Mouse (Mus musculus) lung, embryonic 16.5 days (tissue): Measurements from ENCODE around the gene Fcrl6. TPM values are rescaled to one million over a fixed set of nuclear protein-coding genes. Genes with fewer than 3 reads are reported as not detected.

Experiments used
- ATAC-seq: fragments of 200-750 bp; cut with Nextera tagmentation; 2 replicates; pipeline ENCODE4 v1.8.0; 2017; ENCODE audit warnings: low read depth, mild to moderate bottlenecking, moderate library complexity
- H3K27ac ChIP-seq: fragments of 300-500 bp; sonication (generic); 2 replicates; pipeline ENCODE4 v1.5.1; 2014; ENCODE audit warnings: mild to moderate bottlenecking, control low read depth, low read length
- H3K27me3 ChIP-seq: fragments of 300-500 bp; sonication (generic); 2 replicates; pipeline ENCODE4 v1.6.1; 2014; ENCODE audit warnings: low read depth, low read length, mixed read lengths; ENCODE audit not compliant: control insufficient read depth, insufficient read depth
- H3K36me3 ChIP-seq: fragments of 300-500 bp; sonication (generic); 2 replicates; pipeline ENCODE4 v1.6.1; 2014; ENCODE audit warnings: low read length; ENCODE audit not compliant: control insufficient read depth, insufficient read depth
- H3K4me1 ChIP-seq: fragments of 300-500 bp; sonication (generic); replicated peaks from 2 replicates; pipeline ENCODE4 v1.6.1; 2014; ENCODE audit warnings: low read length, mixed read lengths; ENCODE audit not compliant: control insufficient read depth, insufficient read depth
- H3K4me2 ChIP-seq: fragments of 300-500 bp; sonication (generic); 2 replicates; pipeline ENCODE4 v1.6.1; 2014; ENCODE audit warnings: low read depth, low read length, control low read depth
- H3K4me3 ChIP-seq: fragments of 300-500 bp; sonication (generic); 2 replicates; pipeline ENCODE4 v1.5.1; 2014; ENCODE audit warnings: mild to moderate bottlenecking, low read length, control low read depth
- H3K9ac ChIP-seq: fragments of 300-500 bp; sonication (generic); 2 replicates; pipeline ENCODE4 v1.6.1; 2014; ENCODE audit warnings: low read length, control low read depth
- H3K9me3 ChIP-seq: fragments of 300-500 bp; sonication (generic); 2 replicates; pipeline ENCODE4 v1.6.1; 2016; ENCODE audit warnings: low read length; ENCODE audit not compliant: control insufficient read depth
- WGBS: fragments of 180-500 bp; shearing (Covaris S2); extraction: QIAGEN DNeasy Blood & Tissue Kit; methylation state at CpG from one replicate; pipeline ENCODE4 v1.1.7; 2014; 5-methylcytosine and 5-hydroxymethylcytosine counted together
- polyA plus RNA-seq: library from polyadenylated mRNA; unstranded; fragments of >200 nt; fragmentation: Nextera tagmentation; extraction: Ambion mirVana; gene quantifications from 2 replicates; pipeline ENCODE4 v1.2.1, GENCODE M21; 2015

The Fcrl6 gene
- polyA plus RNA-seq: not detected in 2 replicates

GRCm38 (mm10) chr1:172602326-172602725, at the start of gene Fcrl6:
Gene Fcrl6, minus strand, starts transcription at chr1:172602551.
- no peaks in the 10 kb centered on the region for H3K36me3 ChIP-seq
- no peak within 1 kb of the TSS for H3K9ac ChIP-seq
- WGBS: 35% methylated on average over 1 of the region's 1 CpGs
- no peak within 1 kb of the TSS for H3K4me2 ChIP-seq
- H3K27me3 ChIP-seq: no peaks in the 10 kb centered on the region
- H3K27ac ChIP-seq: no peak within 1 kb of the TSS
- no peak for ATAC-seq
- no peak within 1 kb of the TSS for H3K4me3 ChIP-seq
- H3K4me1 ChIP-seq: no peaks in the 10 kb centered on the region
- no peaks in the 10 kb centered on the region for H3K9me3 ChIP-seq

- Histone ChIP-seq H3K4me1 (no peaks in the 10 kb centered on the region), H3K27ac (no peak overlapping the region), H3K4me2 (no peak overlapping the region), H3K9ac (no peak overlapping the region), H3K4me3 (no peak overlapping the region), H3K36me3 (no peaks in the 10 kb centered on the region), H3K27me3 (no peaks in the 10 kb centered on the region), H3K9me3 (no peaks in the 10 kb centered on the region)
- 59% methylated on average over 10 of the region's 10 CpGs for WGBS
- no peak for ATAC-seq
Measured at GRCm38 (mm10) chr1:172651288-172651987, 49.1 kb upstream of the Fcrl6 start.

- H3K27ac ChIP-seq: no peak overlapping the region
- no peak for ATAC-seq
Measured at GRCm38 (mm10) chr1:172650519-172651287, 48.4 kb upstream of the Fcrl6 start.

GRCm38 (mm10) chr1:172649396-172649795, 47.0 kb upstream of the Fcrl6 start:
- WGBS: 82% methylated on average over 9 of the region's 9 CpGs
- Histone ChIP-seq H3K4me3 (no peak overlapping the region), H3K9me3 (no peaks in the 10 kb centered on the region), H3K36me3 (no peaks in the 10 kb centered on the region), H3K27ac (no peak overlapping the region), H3K27me3 (no peaks in the 10 kb centered on the region), H3K9ac (no peak overlapping the region), H3K4me1 (no peaks in the 10 kb centered on the region), H3K4me2 (no peak overlapping the region)
- no peak for ATAC-seq

More at GRCm38 (mm10) chr1:172650519-172651287, 48.4 kb upstream of the Fcrl6 start:
- 59% methylated on average over 8 of the region's 8 CpGs for WGBS
- Histone ChIP-seq H3K36me3 (no peaks in the 10 kb centered on the region), H3K9ac (no peak overlapping the region), H3K4me2 (no peak overlapping the region), H3K4me1 (no peaks in the 10 kb centered on the region), H3K9me3 (no peaks in the 10 kb centered on the region), H3K4me3 (no peak overlapping the region), H3K27me3 (no peaks in the 10 kb centered on the region)

- Histone ChIP-seq H3K9ac (no peak overlapping the region), H3K4me1 (no peaks in the 10 kb centered on the region), H3K4me3 (no peak overlapping the region), H3K9me3 (no peaks in the 10 kb centered on the region), H3K4me2 (no peak overlapping the region), H3K36me3 (no peaks in the 10 kb centered on the region), H3K27me3 (no peaks in the 10 kb centered on the region), H3K27ac (no peak overlapping the region)
- no peak for ATAC-seq
- WGBS: 37% methylated on average over 4 of the region's 4 CpGs
Measured at GRCm38 (mm10) chr1:172647236-172647635, 44.9 kb upstream of the Fcrl6 start.

- Histone ChIP-seq H3K9ac (no peak overlapping the region), H3K9me3 (no peaks in the 10 kb centered on the region), H3K36me3 (no peaks in the 10 kb centered on the region), H3K27me3 (no peaks in the 10 kb centered on the region), H3K4me3 (no peak overlapping the region), H3K4me1 (peaks cover 7% of the 10 kb centered on the region), H3K27ac (0 out of 2 replicates have a peak overlapping the region, but pooled peaks have one; percentile 24), H3K4me2 (no peak overlapping the region)
- 18% methylated on average over 2 of the region's 2 CpGs for WGBS
- ATAC-seq: peak; percentile 41; the same call in 1 of the 2 replicates
Measured at GRCm38 (mm10) chr1:172638781-172639180, 36.4 kb upstream of the Fcrl6 start.

- H3K27ac ChIP-seq: no peak overlapping the region
- no peaks in the 10 kb centered on the region for H3K9me3 ChIP-seq
- no peak overlapping the region for H3K4me3 ChIP-seq
- no peak for ATAC-seq
- no peak overlapping the region for H3K4me2 ChIP-seq
- H3K4me1 ChIP-seq: peaks cover 7% of the 10 kb centered on the region
- WGBS: 54% methylated on average over 4 of the region's 4 CpGs
- no peaks in the 10 kb centered on the region for H3K36me3 ChIP-seq
- H3K27me3 ChIP-seq: no peaks in the 10 kb centered on the region
- H3K9ac ChIP-seq: no peak overlapping the region
Measured at GRCm38 (mm10) chr1:172637801-172638200, 35.5 kb upstream of the Fcrl6 start.

GRCm38 (mm10) chr1:172636266-172636665, 33.9 kb upstream of the Fcrl6 start:
- Histone ChIP-seq H3K4me3 (no peak overlapping the region), H3K27me3 (no peaks in the 10 kb centered on the region), H3K9me3 (no peaks in the 10 kb centered on the region), H3K36me3 (no peaks in the 10 kb centered on the region), H3K9ac (no peak overlapping the region), H3K4me2 (no peak overlapping the region), H3K4me1 (peaks cover 7% of the 10 kb centered on the region), H3K27ac (no peak overlapping the region)
- no peak for ATAC-seq
- 80% methylated on average over 5 of the region's 5 CpGs for WGBS

- Histone ChIP-seq H3K9me3 (no peaks in the 10 kb centered on the region), H3K27ac (peak overlapping the region; percentile 63), H3K4me2 (no peak overlapping the region), H3K4me3 (no peak overlapping the region), H3K9ac (peak overlapping the region; percentile 28; the same call in 1 of the 2 replicates), H3K36me3 (no peaks in the 10 kb centered on the region), H3K4me1 (peaks cover 7% of the 10 kb centered on the region), H3K27me3 (no peaks in the 10 kb centered on the region)
- no peak for ATAC-seq
- 22% methylated on average over 4 of the region's 4 CpGs for WGBS
Measured at GRCm38 (mm10) chr1:172635258-172635657, 32.9 kb upstream of the Fcrl6 start.
